Mouse (Mus musculus): ENCODE measurements at regions not wholly inside any gene's neighbourhood (a gene's known extent, or its start where the extent isn't known, plus 50 kb on each side); places are given as distances from the start of the nearest gene placed in this dataset.

DNA sequence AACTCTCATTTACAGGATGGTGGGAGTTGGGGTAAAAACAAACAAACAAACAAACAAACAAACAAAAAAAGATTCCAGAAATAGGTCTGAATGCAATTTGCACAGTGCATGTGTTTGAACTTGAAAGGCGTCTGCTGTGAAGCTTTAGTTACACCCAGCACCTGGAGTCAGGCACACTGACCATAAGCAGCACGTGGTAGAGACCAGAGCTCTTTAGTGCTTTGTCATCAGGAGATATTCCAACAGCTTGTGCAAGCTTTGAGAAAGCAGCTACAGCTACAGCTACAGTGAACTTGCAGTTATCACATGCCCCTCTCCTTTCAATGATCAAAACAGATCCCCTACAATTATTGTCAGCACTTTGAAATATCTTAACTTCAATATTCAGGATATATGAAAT, 190.4 kb upstream of the Agr3 start:
- TF ChIP-seq CTCF (conservative IDR thresholded peaks at IDR 0.05; ENCODE audit: low read length) (no peak), NANOG (IDR thresholded peaks at IDR 0.05; ENCODE audit: borderline replicate concordance, low read length) (no peak), POU5F1 (IDR thresholded peaks at IDR 0.05; ENCODE audit: borderline replicate concordance, low read length) (no peak)

All from E14TG2a.4 (cell line).